Mouse (Mus musculus) stomach, embryonic 14.5 days (tissue): Measurements from ENCODE around the gene Aven. TPM values are rescaled to one million over a fixed set of nuclear protein-coding genes. Genes with fewer than 3 reads are reported as not detected.

ENCODE experiments used
- ATAC-seq: fragments of 200-750 bp; cut with Nextera tagmentation; 2 replicates; pipeline ENCODE4 v1.8.0; 2017; ENCODE audit warnings: low read depth, moderate TSS enrichment; ENCODE audit not compliant: insufficient number of reproducible peaks, insufficient read depth, low FRiP score
- H3K27ac ChIP-seq: fragments of 300-500 bp; sonication (generic); 2 replicates; pipeline ENCODE4 v1.5.1; 2014; ENCODE audit warnings: mild to moderate bottlenecking, low read length, moderate library complexity, mixed read lengths
- H3K27me3 ChIP-seq: fragments of 300-500 bp; sonication (generic); 2 replicates; pipeline ENCODE4 v1.6.1; 2014; ENCODE audit warnings: low read length, control low read depth, mixed read lengths; ENCODE audit not compliant: control insufficient read depth, insufficient read depth
- H3K36me3 ChIP-seq: fragments of 300-500 bp; sonication (generic); 2 replicates; pipeline ENCODE4 v1.6.1; 2014; ENCODE audit warnings: mild to moderate bottlenecking, control low read depth, low read length, moderate library complexity, mixed read lengths; ENCODE audit not compliant: control insufficient read depth, insufficient read depth
- H3K4me1 ChIP-seq: fragments of 300-500 bp; sonication (generic); 2 replicates; pipeline ENCODE4 v1.6.1; 2014; ENCODE audit warnings: low read length, control low read depth, mixed read lengths; ENCODE audit not compliant: control insufficient read depth, insufficient read depth
- H3K4me2 ChIP-seq: fragments of 300-500 bp; sonication (generic); replicated peaks from 2 replicates; pipeline ENCODE4 v1.6.1; 2014; ENCODE audit warnings: low read depth, low read length, control low read depth
- H3K4me3 ChIP-seq: fragments of 300-500 bp; sonication (generic); 2 replicates; pipeline ENCODE4 v1.5.1; 2014; ENCODE audit warnings: low read depth, low read length, control low read depth
- H3K9ac ChIP-seq: fragments of 300-500 bp; sonication (generic); replicated peaks from 2 replicates; pipeline ENCODE4 v1.6.1; 2014; ENCODE audit warnings: low read depth, mild to moderate bottlenecking, control low read depth, low read length, moderate library complexity, mixed read lengths
- H3K9me3 ChIP-seq: fragments of 300-500 bp; sonication (generic); 2 replicates; pipeline ENCODE4 v1.6.1; 2016; ENCODE audit warnings: low read depth, low read length, control low read depth; ENCODE audit not compliant: control insufficient read depth
- WGBS: fragments of 180-500 bp; shearing (Covaris S2); extraction: QIAGEN DNeasy Blood & Tissue Kit; methylation state at CpG from one replicate; pipeline ENCODE4 v1.1.7; 2014; 5-methylcytosine and 5-hydroxymethylcytosine counted together
- polyA plus RNA-seq: library from polyadenylated mRNA; unstranded; fragments of >200 nt; fragmentation: Nextera tagmentation; extraction: Ambion mirVana; gene quantifications from 2 replicates; pipeline ENCODE4 v1.2.1, GENCODE M21; 2014

Gene Aven
- polyA plus RNA-seq, 1 experiment from 2014 or later, result 7.1 TPM

- H3K9ac ChIP-seq, result no peak overlapping the region
- H3K27me3 ChIP-seq, result no peaks in the 10 kb centered on the region
- H3K27ac ChIP-seq, result no peak overlapping the region
- no peaks in the 10 kb centered on the region; the same call in 1 of the 2 replicates for H3K36me3 ChIP-seq
- H3K4me1 ChIP-seq, result no peaks in the 10 kb centered on the region
- H3K4me3 ChIP-seq, result no peak overlapping the region
- no peak overlapping the region for H3K4me2 ChIP-seq
- H3K9me3 ChIP-seq, result no peaks in the 10 kb centered on the region; the same call in 1 of the 2 replicates
- ATAC-seq, result no peak
These were observed 25.8 kb downstream of the Aven start for GRCm38 (mm10) chr2:112518541-112518940.

- no peak overlapping the region for H3K4me2 ChIP-seq
- H3K27me3 ChIP-seq, result no peaks in the 10 kb centered on the region
- H3K4me1 ChIP-seq, result no peaks in the 10 kb centered on the region
- H3K9me3 ChIP-seq, result no peaks in the 10 kb centered on the region; the same call in 1 of the 2 replicates
- no peak overlapping the region for H3K9ac ChIP-seq
- no peak overlapping the region for H3K4me3 ChIP-seq
- no peak for ATAC-seq
- H3K36me3 ChIP-seq, result no peaks in the 10 kb centered on the region; the same call in 1 of the 2 replicates
- no peak overlapping the region for H3K27ac ChIP-seq
- WGBS, result 84% methylated on average over 4 of the region's 4 CpGs
These were observed 28.0 kb downstream of the Aven start for GRCm38 (mm10) chr2:112520526-112521482.

- Histone ChIP-seq H3K27me3 (no peaks in the 10 kb centered on the region), H3K36me3 (no peaks in the 10 kb centered on the region), H3K9me3 (no peaks in the 10 kb centered on the region), H3K27ac (no peak overlapping the region), H3K4me1 (no peaks in the 10 kb centered on the region), H3K4me2 (no peak overlapping the region), H3K9ac (no peak overlapping the region), H3K4me3 (no peak overlapping the region)
- ATAC-seq, result no peak
- WGBS, result 87% methylated on average over 3 of the region's 3 CpGs
These were observed 34.2 kb downstream of the Aven start for GRCm38 (mm10) chr2:112526933-112527332.

GRCm38 (mm10) chr2:112532812-112533496 is 40.2 kb downstream of the Aven start:
- no peaks in the 10 kb centered on the region for H3K4me1 ChIP-seq
- 54% methylated on average over 10 of the region's 10 CpGs for WGBS
- no peaks in the 10 kb centered on the region for H3K36me3 ChIP-seq
- H3K9ac ChIP-seq, result no peak overlapping the region
- no peaks in the 10 kb centered on the region for H3K9me3 ChIP-seq
- H3K4me2 ChIP-seq, result no peak overlapping the region
- H3K27me3 ChIP-seq, result no peaks in the 10 kb centered on the region
- ATAC-seq, result no peak
- no peak overlapping the region for H3K27ac ChIP-seq
- no peak overlapping the region for H3K4me3 ChIP-seq

GRCm38 (mm10) chr2:112534677-112535222 is 42.0 kb downstream of the Aven start:
- Histone ChIP-seq H3K27ac (no peak overlapping the region), H3K4me1 (no peaks in the 10 kb centered on the region), H3K9ac (no peak overlapping the region), H3K27me3 (no peaks in the 10 kb centered on the region), H3K9me3 (no peaks in the 10 kb centered on the region), H3K4me2 (no peak overlapping the region), H3K36me3 (no peaks in the 10 kb centered on the region), H3K4me3 (no peak overlapping the region)
- ATAC-seq, result no peak
- WGBS, result 56% methylated on average over 14 of the region's 14 CpGs

GRCm38 (mm10) chr2:112538783-112539182 is 46.0 kb downstream of the Aven start:
- Histone ChIP-seq H3K27ac (no peak overlapping the region), H3K4me1 (no peaks in the 10 kb centered on the region)
- no peak for ATAC-seq

GRCm38 (mm10) chr2:112541695-112542285 is 49.0 kb downstream of the Aven start:
- WGBS, result 78% methylated on average over 5 of the region's 5 CpGs
- Histone ChIP-seq H3K4me3 (no peak overlapping the region), H3K9ac (no peak overlapping the region), H3K27ac (no peak overlapping the region), H3K4me2 (no peak overlapping the region), H3K27me3 (no peaks in the 10 kb centered on the region), H3K9me3 (no peaks in the 10 kb centered on the region), H3K4me1 (no peaks in the 10 kb centered on the region), H3K36me3 (no peaks in the 10 kb centered on the region)
- ATAC-seq, result no peak

More at GRCm38 (mm10) chr2:112538783-112539182, 46.0 kb downstream of the Aven start:
- Histone ChIP-seq H3K9ac (no peak overlapping the region), H3K27me3 (no peaks in the 10 kb centered on the region), H3K4me2 (no peak overlapping the region), H3K36me3 (no peaks in the 10 kb centered on the region), H3K9me3 (no peaks in the 10 kb centered on the region), H3K4me3 (no peak overlapping the region)
- 94% methylated on average over 1 of the region's 1 CpGs for WGBS

- no peak overlapping the region for H3K9ac ChIP-seq
These were observed 63.8 kb downstream of the Aven start for GRCm38 (mm10) chr2:112556527-112556926.

More at GRCm38 (mm10) chr2:112556527-112556926, 63.8 kb downstream of the Aven start:
- no peak overlapping the region for H3K27ac ChIP-seq
- 89% methylated on average over 10 of the region's 10 CpGs for WGBS
- no peak for ATAC-seq
- H3K4me1 ChIP-seq, result no peaks in the 10 kb centered on the region
- no peak overlapping the region for H3K4me3 ChIP-seq
- no peaks in the 10 kb centered on the region for H3K27me3 ChIP-seq
- H3K9me3 ChIP-seq, result no peaks in the 10 kb centered on the region
- H3K4me2 ChIP-seq, result no peak overlapping the region
- no peaks in the 10 kb centered on the region for H3K36me3 ChIP-seq
